Mouse (Mus musculus): Measurements from ENCODE around the gene Olfr56.
"Not testable (repeated sequence)": the region's sequence is repeated elsewhere in the genome, so short reads cannot be mapped to it uniquely, and the experiment has no call there.

The Olfr56 gene

DNA sequence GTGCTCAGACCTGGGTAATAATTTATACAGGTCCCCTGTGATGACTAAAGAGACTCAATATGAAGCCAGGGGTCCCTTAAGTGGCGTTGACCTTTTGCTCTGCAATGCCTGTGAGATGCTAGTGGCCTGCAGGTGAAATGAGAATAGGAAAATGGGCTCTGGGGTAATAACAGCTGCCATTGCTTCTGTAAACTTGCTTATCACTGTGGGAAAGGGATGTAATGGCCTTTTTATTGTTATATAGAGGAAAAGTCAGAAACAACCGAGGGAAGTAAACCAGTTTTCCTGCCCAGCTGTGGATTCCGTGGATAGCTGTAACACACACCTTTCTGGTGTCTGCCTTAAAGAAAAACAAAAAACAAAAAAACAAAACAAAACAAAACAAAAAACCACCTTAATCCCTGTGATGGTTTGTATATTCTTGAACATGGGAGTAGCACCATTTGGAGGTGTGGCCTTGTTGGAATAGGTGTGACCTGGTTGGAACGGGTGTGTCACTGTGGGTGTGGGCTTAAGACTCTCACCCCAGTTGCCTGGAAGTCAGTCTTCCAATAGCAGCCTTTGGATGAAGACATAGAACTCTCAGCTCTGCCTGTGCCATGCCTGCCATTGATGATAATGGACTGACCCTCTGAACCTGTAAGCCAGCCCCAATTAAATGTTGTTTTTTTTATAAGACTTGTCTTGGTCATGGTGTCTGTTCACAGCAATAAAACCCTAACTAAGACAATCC is 197.5 kb downstream of the Olfr56 start:
- not testable (repeated sequence) for DNase-seq

DNA sequence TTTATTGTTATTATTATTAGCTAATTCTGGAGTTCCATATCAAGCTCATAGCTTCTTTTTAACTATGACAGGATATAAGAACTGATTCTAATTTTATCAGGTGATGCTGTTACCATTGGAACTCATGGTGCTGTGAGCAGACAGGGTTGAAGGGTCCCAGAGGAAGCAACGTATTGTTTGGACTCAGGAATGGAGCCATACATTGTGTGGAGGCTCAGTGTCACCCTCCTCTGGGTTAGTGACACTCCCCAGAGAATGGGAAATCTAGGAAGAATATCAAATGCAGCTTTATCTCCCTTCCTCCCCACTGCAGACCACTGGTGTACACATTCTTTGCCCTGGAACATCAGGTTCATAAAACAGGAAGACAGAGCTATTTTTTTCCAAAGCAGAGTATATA is 204.5 kb downstream of the Olfr56 start:
- DNase-seq, result no peak
